Mouse (Mus musculus) cerebellum, adult 18-20 months (tissue): Measurements from ENCODE around the gene Gm5286.
"Not testable (repeated sequence)": the region's sequence is repeated elsewhere in the genome, so short reads cannot be mapped to it uniquely, and the experiment has no call there.

Experiments
- DNase-seq, 2 experiments: peaks; one replicate each; pipeline ENCODE4 v3.0.0; 2021

Gene Gm5286

GRCm38 (mm10) chr3:94196414-94196813, at the start of gene Gm5286:
TSS of gene Gm5286 (plus strand) at chr3:94196714.
- not testable (repeated sequence) for DNase-seq

- not testable (repeated sequence) for DNase-seq
These were observed 29.2 kb upstream of the Gm5286 start for GRCm38 (mm10) chr3:94167351-94167750.

- DNase-seq: not testable (repeated sequence)
These were observed 18.4 kb upstream of the Gm5286 start, which contains the start of gene Gm10696 for GRCm38 (mm10) chr3:94178093-94178492. TSS of gene Gm10696 (minus strand) at chr3:94178193.
